Mouse (Mus musculus): ENCODE measurements around the gene Cox14.
"Not testable (repeated sequence)": the region's sequence is repeated elsewhere in the genome, so short reads cannot be mapped to it uniquely, and the experiment has no call there.

Gene Cox14

GRCm38 (mm10) chr15:99727039-99727438, 1.6 kb downstream of the Cox14 start:
- not testable (repeated sequence) for DNase-seq (ENCODE audit: low spot score in 2 of 2)

GRCm38 (mm10) chr15:99727525-99727924, 2.1 kb downstream of the Cox14 start:
- no peak for DNase-seq (ENCODE audit: low spot score in 2 of 2)

- DNase-seq (ENCODE audit: low spot score in 2 of 2): no peak
These were observed 2.8 kb downstream of the Cox14 start for GRCm38 (mm10) chr15:99728211-99728610.

GRCm38 (mm10) chr15:99729056-99729783, 3.8 kb downstream of the Cox14 start:
- no peak for DNase-seq (ENCODE audit: low spot score in 2 of 2)

GRCm38 (mm10) chr15:99731167-99731566, 5.7 kb downstream of the Cox14 start:
- DNase-seq (ENCODE audit: low spot score in 2 of 2): no peak

GRCm38 (mm10) chr15:99731678-99732077, 6.3 kb downstream of the Cox14 start:
- DNase-seq (ENCODE audit: low spot score in 2 of 2): no peak

GRCm38 (mm10) chr15:99733186-99733585, 7.8 kb downstream of the Cox14 start:
- DNase-seq (ENCODE audit: low spot score in 2 of 2): no peak

- DNase-seq (ENCODE audit: low spot score in 2 of 2): peak; percentile 100
These were observed 10.2 kb downstream of the Cox14 start for GRCm38 (mm10) chr15:99735631-99736030.

GRCm38 (mm10) chr15:99736675-99737074, 11.3 kb downstream of the Cox14 start:
- no peak for DNase-seq (ENCODE audit: low spot score in 2 of 2)

- DNase-seq (ENCODE audit: low spot score in 2 of 2): no peak
These were observed 14.8 kb downstream of the Cox14 start for GRCm38 (mm10) chr15:99740229-99740628.

- no peak for DNase-seq (ENCODE audit: low spot score in 2 of 2)
These were observed 28.8 kb downstream of the Cox14 start for GRCm38 (mm10) chr15:99754204-99754603.

- DNase-seq (ENCODE audit: low spot score in 2 of 2): no peak
These were observed 42.0 kb downstream of the Cox14 start for GRCm38 (mm10) chr15:99767467-99767866.

- no peak for DNase-seq (ENCODE audit: low spot score in 2 of 2)
These were observed 43.3 kb downstream of the Cox14 start for GRCm38 (mm10) chr15:99768761-99769160.

GRCm38 (mm10) chr15:99771004-99771500, 45.6 kb downstream of the Cox14 start:
- DNase-seq (ENCODE audit: low spot score in 2 of 2): no peak

GRCm38 (mm10) chr15:99771601-99772276, 46.3 kb downstream of the Cox14 start:
- DNase-seq (ENCODE audit: low spot score in 2 of 2): peak in 1 of 2 experiments; percentile 45

- DNase-seq (ENCODE audit: low spot score in 2 of 2): peak; percentile 60 to 77
These were observed 47.0 kb downstream of the Cox14 start for GRCm38 (mm10) chr15:99772277-99772880.

- DNase-seq (ENCODE audit: low spot score in 2 of 2): not testable (repeated sequence)
These were observed 47.3 kb downstream of the Cox14 start, which contains the start of gene Cers5 for GRCm38 (mm10) chr15:99772881-99772924. Cers5 (minus strand) TSS chr15:99772885.

GRCm38 (mm10) chr15:99772925-99773324, 47.5 kb downstream of the Cox14 start:
- DNase-seq (ENCODE audit: low spot score in 2 of 2): no peak

Measured in cerebellum, postnatal 4 days (tissue).